Mouse (Mus musculus): ENCODE results near the gene Specc1l. TPM values are rescaled to one million over a fixed set of nuclear protein-coding genes. Genes with fewer than 3 reads are reported as not detected.

The Specc1l gene
- total and polyA plus RNA-seq, 3 experiments = 17.9 to 39.6 (median 37.9) TPM

GRCm38 (mm10) chr10:75315756-75316155, 103.9 kb downstream of the Specc1l start:
- Histone ChIP-seq H3K27me3 (ENCODE audit: control insufficient read depth, insufficient read depth, low read length) (no peaks in the 10 kb centered on the region), H3K36me3 (ENCODE audit: control insufficient read depth, insufficient read depth, low read length) (no peaks in the 10 kb centered on the region), H3K4me3 (no peak overlapping the region; the same call in 1 of the 2 replicates), H3K9ac (ENCODE audit: low read depth, low read length) (no peak overlapping the region), H3K4me1 (ENCODE audit: control insufficient read depth, insufficient read depth, low read length) (peaks cover 18% of the 10 kb centered on the region), H3K79me2 (replicated peaks; ENCODE audit: control insufficient read depth, insufficient read depth, low read length) (no peaks in the 10 kb centered on the region), H3K27ac (peak overlapping the region; percentile 96)
- TF ChIP-seq POLR2A (IDR thresholded peaks at IDR 0.05; ENCODE audit: insufficient read depth, low read depth, low read length) (no peak), EP300 (IDR thresholded peaks at IDR 0.05; ENCODE audit: insufficient read depth, low read depth, low read length) (no peak), CTCF (IDR thresholded peaks at IDR 0.05) (no peak)
- no peak for DNase-seq
- intact Hi-C loops (cut with DNase I) = loop anchor here (1.0 to 5.0 kb wide), 4 partner anchors 39 to 172 kb away; no protein-coding TSS in a partner anchor
- WGBS = 41% methylated on average over 8 of the region's 8 CpGs

GRCm38 (mm10) chr10:75316472-75316871, 104.6 kb downstream of the Specc1l start:
- WGBS = 5% methylated on average over 8 of the region's 9 CpGs
- DNase-seq = peak in 1 of 2 experiments; percentile 43
- TF ChIP-seq POLR2A (IDR thresholded peaks at IDR 0.05; ENCODE audit: insufficient read depth, low read depth, low read length) (0 out of 2 replicates have a peak, but pooled peaks have one; percentile 10), CTCF (IDR thresholded peaks at IDR 0.05) (no peak), EP300 (IDR thresholded peaks at IDR 0.05; ENCODE audit: insufficient read depth, low read depth, low read length) (no peak)
- H3K4me1 ChIP-seq (ENCODE audit: control insufficient read depth, insufficient read depth, low read length) = peaks cover 18% of the 10 kb centered on the region
- H3K79me2 ChIP-seq (replicated peaks; ENCODE audit: control insufficient read depth, insufficient read depth, low read length) = no peaks in the 10 kb centered on the region
- intact Hi-C loops (cut with DNase I) = loop anchor here (1.0 to 5.0 kb wide), 4 partner anchors 40 to 171 kb away; no protein-coding TSS in a partner anchor
- no peaks in the 10 kb centered on the region for H3K36me3 ChIP-seq (ENCODE audit: control insufficient read depth, insufficient read depth, low read length)
- H3K27me3 ChIP-seq (ENCODE audit: control insufficient read depth, insufficient read depth, low read length) = no peaks in the 10 kb centered on the region
- peak overlapping the region; percentile 85 for H3K9ac ChIP-seq (ENCODE audit: low read depth, low read length)
- H3K27ac ChIP-seq = peak overlapping the region; percentile 96
- H3K4me3 ChIP-seq = peak overlapping the region; percentile 91

- WGBS = 3% methylated on average over 4 of the region's 4 CpGs
- peak within 1 kb of the TSS; percentile 96 for H3K27ac ChIP-seq
These were observed 104.8 kb downstream of the Specc1l start, which contains the start of gene Adora2a for GRCm38 (mm10) chr10:75316872-75316907. Gene Adora2a (plus strand): TSS chr10:75316877.

GRCm38 (mm10) chr10:75316908-75317761, 105.3 kb downstream of the Specc1l start:
- peak overlapping the region; percentile 91 for H3K4me3 ChIP-seq
- H3K27me3 ChIP-seq (ENCODE audit: control insufficient read depth, insufficient read depth, low read length) = no peaks in the 10 kb centered on the region
- WGBS = under 1% methylated on average over 81 of the region's 81 CpGs
- no peak; the same call in 1 of the 2 replicates for TF ChIP-seq POLR2A (IDR thresholded peaks at IDR 0.05; ENCODE audit: insufficient read depth, low read depth, low read length)
- TF ChIP-seq EP300 (IDR thresholded peaks at IDR 0.05; ENCODE audit: insufficient read depth, low read depth, low read length) = no peak
- peak; percentile 100 for TF ChIP-seq CTCF (IDR thresholded peaks at IDR 0.05)
- intact Hi-C loops (cut with DNase I) = loop anchor here (1.0 to 5.0 kb wide), 5 partner anchors 40 to 170 kb away; no protein-coding TSS in a partner anchor
- no peaks in the 10 kb centered on the region for H3K79me2 ChIP-seq (replicated peaks; ENCODE audit: control insufficient read depth, insufficient read depth, low read length)
- peak; percentile 85 to 91 for DNase-seq
- H3K9ac ChIP-seq (ENCODE audit: low read depth, low read length) = peak overlapping the region; percentile 85
- peak overlapping the region; percentile 96 for H3K27ac ChIP-seq
- H3K36me3 ChIP-seq (ENCODE audit: control insufficient read depth, insufficient read depth, low read length) = no peaks in the 10 kb centered on the region
- H3K4me1 ChIP-seq (ENCODE audit: control insufficient read depth, insufficient read depth, low read length) = peaks cover 18% of the 10 kb centered on the region

More at GRCm38 (mm10) chr10:75316872-75316907, 104.8 kb downstream of the Specc1l start, which contains the start of gene Adora2a:
- TF ChIP-seq POLR2A (IDR thresholded peaks at IDR 0.05; ENCODE audit: insufficient read depth, low read depth, low read length) (no peak), CTCF (IDR thresholded peaks at IDR 0.05) (no peak), EP300 (IDR thresholded peaks at IDR 0.05; ENCODE audit: insufficient read depth, low read depth, low read length) (no peak)
- intact Hi-C loops (cut with DNase I) = loop anchor here (1.0 to 5.0 kb wide), 4 partner anchors 40 to 171 kb away; no protein-coding TSS in a partner anchor
- peak within 1 kb of the TSS; percentile 91 for H3K4me3 ChIP-seq
- DNase-seq = no peak
- peaks cover 18% of the 10 kb centered on the region for H3K4me1 ChIP-seq (ENCODE audit: control insufficient read depth, insufficient read depth, low read length)
- no peaks in the 10 kb centered on the region for H3K36me3 ChIP-seq (ENCODE audit: control insufficient read depth, insufficient read depth, low read length)
- H3K9ac ChIP-seq (ENCODE audit: low read depth, low read length) = peak within 1 kb of the TSS; percentile 85
- no peaks in the 10 kb centered on the region for H3K27me3 ChIP-seq (ENCODE audit: control insufficient read depth, insufficient read depth, low read length)
- no peaks in the 10 kb centered on the region for H3K79me2 ChIP-seq (replicated peaks; ENCODE audit: control insufficient read depth, insufficient read depth, low read length)

GRCm38 (mm10) chr10:75318206-75318605, 106.3 kb downstream of the Specc1l start:
- Histone ChIP-seq H3K36me3 (ENCODE audit: control insufficient read depth, insufficient read depth, low read length) (no peaks in the 10 kb centered on the region), H3K4me1 (ENCODE audit: control insufficient read depth, insufficient read depth, low read length) (peaks cover 22% of the 10 kb centered on the region), H3K9ac (ENCODE audit: low read depth, low read length) (peak overlapping the region; percentile 85), H3K79me2 (replicated peaks; ENCODE audit: control insufficient read depth, insufficient read depth, low read length) (no peaks in the 10 kb centered on the region), H3K4me3 (peak overlapping the region; percentile 91), H3K27me3 (ENCODE audit: control insufficient read depth, insufficient read depth, low read length) (no peaks in the 10 kb centered on the region), H3K27ac (peak overlapping the region; percentile 96)
- TF ChIP-seq POLR2A (IDR thresholded peaks at IDR 0.05; ENCODE audit: insufficient read depth, low read depth, low read length) = peak; percentile 33; the same call in 1 of the 2 replicates
- no peak for TF ChIP-seq CTCF (IDR thresholded peaks at IDR 0.05)
- whole genome bisulfite sequencing = 44% methylated on average over 6 of the region's 6 CpGs
- intact Hi-C loops (cut with DNase I) = loop anchor here (2.0 to 5.0 kb wide), 2 partner anchors 15 to 169 kb away; no protein-coding TSS in a partner anchor
- DNase-seq = no peak

GRCm38 (mm10) chr10:75320321-75320720, 108.4 kb downstream of the Specc1l start:
- no peak overlapping the region for H3K4me3 ChIP-seq
- no peaks in the 10 kb centered on the region for H3K27me3 ChIP-seq (ENCODE audit: control insufficient read depth, insufficient read depth, low read length)
- DNase-seq = no peak
- TF ChIP-seq EP300 (IDR thresholded peaks at IDR 0.05; ENCODE audit: insufficient read depth, low read depth, low read length) (no peak), POLR2A (IDR thresholded peaks at IDR 0.05; ENCODE audit: insufficient read depth, low read depth, low read length) (no peak), CTCF (IDR thresholded peaks at IDR 0.05) (no peak)
- WGBS = 34% methylated on average over 4 of the region's 4 CpGs
- no peak overlapping the region for H3K27ac ChIP-seq
- H3K4me1 ChIP-seq (ENCODE audit: control insufficient read depth, insufficient read depth, low read length) = peaks cover 19% of the 10 kb centered on the region
- no peaks in the 10 kb centered on the region for H3K79me2 ChIP-seq (replicated peaks; ENCODE audit: control insufficient read depth, insufficient read depth, low read length)
- H3K9ac ChIP-seq (ENCODE audit: low read depth, low read length) = no peak overlapping the region
- H3K36me3 ChIP-seq (ENCODE audit: control insufficient read depth, insufficient read depth, low read length) = no peaks in the 10 kb centered on the region
- intact Hi-C loops (cut with DNase I) = no loop called here

Measured in heart, adult 2 months (tissue).